Mouse (Mus musculus) cerebellum, adult 9-10 months (tissue): ENCODE results near the gene Cyp11a1.

Experiments
- DNase-seq: peaks from one replicate; pipeline ENCODE4 v3.0.0; 2022

Gene Cyp11a1

GRCm38 (mm10) chr9:57972776-57973439 is 33.3 kb upstream of the Cyp11a1 start:
- no peak for DNase-seq

- no peak for DNase-seq
Measured at GRCm38 (mm10) chr9:57973440-57974066, 32.7 kb upstream of the Cyp11a1 start.

GRCm38 (mm10) chr9:57974221-57974620 is 32.0 kb upstream of the Cyp11a1 start:
- no peak for DNase-seq

GRCm38 (mm10) chr9:57975200-57975821 is 30.9 kb upstream of the Cyp11a1 start:
- DNase-seq = no peak

GRCm38 (mm10) chr9:57978025-57978424 is 28.2 kb upstream of the Cyp11a1 start:
- no peak for DNase-seq

- DNase-seq = no peak
Measured at GRCm38 (mm10) chr9:57978858-57979257, 27.4 kb upstream of the Cyp11a1 start.

- DNase-seq = no peak
Measured at GRCm38 (mm10) chr9:57980570-57980969, 25.6 kb upstream of the Cyp11a1 start.

GRCm38 (mm10) chr9:57985304-57985703 is 20.9 kb upstream of the Cyp11a1 start:
- no peak for DNase-seq

- no peak for DNase-seq
Measured at GRCm38 (mm10) chr9:57986293-57986692, 19.9 kb upstream of the Cyp11a1 start.

GRCm38 (mm10) chr9:57988098-57988497 is 18.1 kb upstream of the Cyp11a1 start:
- DNase-seq = no peak

GRCm38 (mm10) chr9:57989309-57989708 is 16.9 kb upstream of the Cyp11a1 start:
- DNase-seq = no peak

- DNase-seq = peak; percentile 70
Measured at GRCm38 (mm10) chr9:57990438-57991110, 15.6 kb upstream of the Cyp11a1 start.

- no peak for DNase-seq
Measured at GRCm38 (mm10) chr9:57992060-57992459, 14.2 kb upstream of the Cyp11a1 start.

GRCm38 (mm10) chr9:57992781-57993591 is 13.2 kb upstream of the Cyp11a1 start:
- no peak for DNase-seq

GRCm38 (mm10) chr9:57995282-57995681 is 10.9 kb upstream of the Cyp11a1 start:
- DNase-seq = no peak

- DNase-seq = no peak
Measured at GRCm38 (mm10) chr9:57997511-57998031, 8.6 kb upstream of the Cyp11a1 start.

- DNase-seq = peak; percentile 89
Measured at GRCm38 (mm10) chr9:57998032-57998659, 8.1 kb upstream of the Cyp11a1 start.

GRCm38 (mm10) chr9:57998685-57999084 is 7.5 kb upstream of the Cyp11a1 start:
- DNase-seq = peak; percentile 49

GRCm38 (mm10) chr9:57999676-58000075 is 6.5 kb upstream of the Cyp11a1 start:
- no peak for DNase-seq

GRCm38 (mm10) chr9:58003272-58003671 is 2.9 kb upstream of the Cyp11a1 start:
- no peak for DNase-seq

GRCm38 (mm10) chr9:58008336-58009014 is 2.3 kb downstream of the Cyp11a1 start:
- no peak for DNase-seq

GRCm38 (mm10) chr9:58009015-58009362 is 2.8 kb downstream of the Cyp11a1 start:
- no peak for DNase-seq
